Mouse (Mus musculus) hindbrain, embryonic 14.5 days (tissue): ENCODE measurements at regions not wholly inside any gene's neighbourhood (a gene's known extent, or its start where the extent isn't known, plus 50 kb on each side); places are given as distances from the start of the nearest gene placed in this dataset.

Source experiments
- ATAC-seq: fragments of 200-750 bp; cut with Nextera tagmentation; 2 replicates; pipeline ENCODE4 v1.8.0; 2017; ENCODE audit warnings: moderate number of reproducible peaks, mild to moderate bottlenecking, moderate TSS enrichment, moderate library complexity; ENCODE audit not compliant: low FRiP score
- DNase-seq: peaks from one replicate; pipeline ENCODE4 v3.0.0-alpha.2; 2015; ENCODE audit warnings: low spot score
- H3K27ac ChIP-seq: fragments of 300-500 bp; sonication (generic); 2 replicates; pipeline ENCODE4 v1.5.1; 2014; ENCODE audit warnings: mild to moderate bottlenecking, moderate library complexity
- H3K27me3 ChIP-seq: fragments of 300-500 bp; sonication (generic); 2 replicates; pipeline ENCODE4 v1.6.1; 2014; ENCODE audit warnings: mild to moderate bottlenecking, low read length, mixed read lengths; ENCODE audit not compliant: control insufficient read depth, insufficient read depth
- H3K36me3 ChIP-seq: fragments of 300-500 bp; sonication (generic); replicated peaks from 2 replicates; pipeline ENCODE4 v1.6.1; 2014; ENCODE audit not compliant: control insufficient read depth, insufficient read depth
- H3K4me1 ChIP-seq: fragments of 300-500 bp; sonication (generic); replicated peaks from 2 replicates; pipeline ENCODE4 v1.6.1; 2014; ENCODE audit warnings: antibody characterized with exemption, low read length, mixed read lengths; ENCODE audit not compliant: control insufficient read depth, insufficient read depth
- H3K4me2 ChIP-seq: fragments of 300-500 bp; sonication (generic); replicated peaks from 2 replicates; pipeline ENCODE4 v1.6.1; 2014; ENCODE audit warnings: mild to moderate bottlenecking, moderate library complexity
- H3K4me3 ChIP-seq: fragments of 300-500 bp; sonication (generic); replicated peaks from 2 replicates; pipeline ENCODE4 v1.5.1; 2014; ENCODE audit warnings: mild to moderate bottlenecking, low read length
- H3K9ac ChIP-seq: fragments of 300-500 bp; sonication (generic); 2 replicates; pipeline ENCODE4 v1.6.1; 2014
- H3K9me3 ChIP-seq: fragments of 300-500 bp; sonication (generic); 2 replicates; pipeline ENCODE4 v1.6.1; 2016; ENCODE audit warnings: low read length; ENCODE audit not compliant: control insufficient read depth
- WGBS: fragments of 180-500 bp; shearing (Covaris S2); extraction: QIAGEN DNeasy Blood & Tissue Kit; methylation state at CpG from one replicate; pipeline ENCODE4 v1.1.7; 2014; 5-methylcytosine and 5-hydroxymethylcytosine counted together

GRCm38 (mm10) chr16:93533205-93533604 lies 70.7 kb downstream of the Setd4 start:
- Histone ChIP-seq H3K27me3 (no peaks in the 10 kb centered on the region), H3K27ac (no peak overlapping the region), H3K36me3 (no peaks in the 10 kb centered on the region), H3K9me3 (no peaks in the 10 kb centered on the region), H3K4me1 (no peaks in the 10 kb centered on the region), H3K9ac (no peak overlapping the region), H3K4me3 (no peak overlapping the region), H3K4me2 (no peak overlapping the region)
- 22% methylated on average over 4 of the region's 4 CpGs for WGBS
- no peak for DNase-seq
- no peak for ATAC-seq

GRCm38 (mm10) chr16:93531937-93532336 lies 71.9 kb downstream of the Setd4 start:
- Histone ChIP-seq H3K4me1 (no peaks in the 10 kb centered on the region), H3K27me3 (no peaks in the 10 kb centered on the region), H3K4me3 (no peak overlapping the region), H3K9me3 (no peaks in the 10 kb centered on the region), H3K36me3 (no peaks in the 10 kb centered on the region), H3K9ac (no peak overlapping the region), H3K27ac (no peak overlapping the region), H3K4me2 (no peak overlapping the region)
- DNase-seq: no peak
- WGBS: 79% methylated on average over 8 of the region's 8 CpGs
- no peak for ATAC-seq

- no peaks in the 10 kb centered on the region for H3K9me3 ChIP-seq
- no peaks in the 10 kb centered on the region for H3K27me3 ChIP-seq
- no peak overlapping the region for H3K4me3 ChIP-seq
- no peak overlapping the region for H3K9ac ChIP-seq
- DNase-seq: no peak
- 77% methylated on average over 2 of the region's 2 CpGs for WGBS
- H3K4me2 ChIP-seq: no peak overlapping the region
- no peak overlapping the region for H3K27ac ChIP-seq
- no peaks in the 10 kb centered on the region for H3K36me3 ChIP-seq
- no peak for ATAC-seq
- no peaks in the 10 kb centered on the region for H3K4me1 ChIP-seq
Observed at GRCm38 (mm10) chr16:93522485-93522884, 81.4 kb downstream of the Setd4 start.

GRCm38 (mm10) chr16:93520481-93520880 lies 83.4 kb downstream of the Setd4 start:
- Histone ChIP-seq H3K4me2 (no peak overlapping the region), H3K36me3 (no peaks in the 10 kb centered on the region), H3K27me3 (no peaks in the 10 kb centered on the region), H3K4me1 (no peaks in the 10 kb centered on the region), H3K4me3 (no peak overlapping the region), H3K27ac (no peak overlapping the region), H3K9me3 (no peaks in the 10 kb centered on the region), H3K9ac (no peak overlapping the region)
- 84% methylated on average over 3 of the region's 3 CpGs for WGBS
- DNase-seq (no peak), ATAC-seq (no peak)

- no peaks in the 10 kb centered on the region for H3K36me3 ChIP-seq
- DNase-seq (no peak), ATAC-seq (no peak)
- no peaks in the 10 kb centered on the region for H3K4me1 ChIP-seq
- no peak overlapping the region for H3K9ac ChIP-seq
- H3K4me3 ChIP-seq: no peak overlapping the region
- no peaks in the 10 kb centered on the region for H3K27me3 ChIP-seq
- 91% methylated on average over 1 of the region's 1 CpGs for WGBS
- H3K9me3 ChIP-seq: no peaks in the 10 kb centered on the region
- H3K4me2 ChIP-seq: no peak overlapping the region
- H3K27ac ChIP-seq: no peak overlapping the region
Observed at GRCm38 (mm10) chr16:93518620-93519019, 85.2 kb downstream of the Setd4 start.

GRCm38 (mm10) chr16:93516793-93517192 lies 87.1 kb downstream of the Setd4 start:
- Histone ChIP-seq H3K4me3 (no peak overlapping the region), H3K36me3 (no peaks in the 10 kb centered on the region), H3K4me1 (no peaks in the 10 kb centered on the region), H3K27me3 (no peaks in the 10 kb centered on the region), H3K4me2 (no peak overlapping the region), H3K9ac (no peak overlapping the region), H3K9me3 (no peaks in the 10 kb centered on the region), H3K27ac (no peak overlapping the region)
- DNase-seq (no peak), ATAC-seq (no peak)
- WGBS: 88% methylated on average over 5 of the region's 5 CpGs

- Histone ChIP-seq H3K9ac (no peak overlapping the region), H3K27me3 (no peaks in the 10 kb centered on the region), H3K4me3 (no peak overlapping the region), H3K4me2 (no peak overlapping the region), H3K27ac (no peak overlapping the region), H3K36me3 (no peaks in the 10 kb centered on the region), H3K9me3 (no peaks in the 10 kb centered on the region), H3K4me1 (no peaks in the 10 kb centered on the region)
- DNase-seq (no peak), ATAC-seq (no peak)
- WGBS: 47% methylated on average over 5 of the region's 5 CpGs
Observed at GRCm38 (mm10) chr16:93515456-93515941, 88.4 kb downstream of the Setd4 start.

GRCm38 (mm10) chr16:93513616-93514041 lies 90.2 kb downstream of the Setd4 start:
- Histone ChIP-seq H3K4me2 (no peak overlapping the region), H3K9me3 (no peaks in the 10 kb centered on the region), H3K4me1 (no peaks in the 10 kb centered on the region), H3K36me3 (no peaks in the 10 kb centered on the region), H3K4me3 (no peak overlapping the region), H3K27ac (no peak overlapping the region), H3K27me3 (no peaks in the 10 kb centered on the region), H3K9ac (no peak overlapping the region)
- ATAC-seq (no peak), DNase-seq (no peak)
- WGBS: 95% methylated on average over 5 of the region's 5 CpGs

GRCm38 (mm10) chr16:93511988-93512387 lies 91.9 kb downstream of the Setd4 start:
- Histone ChIP-seq H3K4me2 (no peak overlapping the region), H3K9me3 (peaks cover 11% of the 10 kb centered on the region), H3K36me3 (no peaks in the 10 kb centered on the region), H3K4me3 (no peak overlapping the region), H3K27ac (no peak overlapping the region), H3K9ac (no peak overlapping the region), H3K27me3 (no peaks in the 10 kb centered on the region), H3K4me1 (no peaks in the 10 kb centered on the region)
- ATAC-seq (no peak), DNase-seq (no peak)
- WGBS: 84% methylated on average over 4 of the region's 4 CpGs

GRCm38 (mm10) chr16:93511517-93511916 lies 92.3 kb downstream of the Setd4 start:
- ATAC-seq (no peak), DNase-seq (no peak)
- Histone ChIP-seq H3K36me3 (no peaks in the 10 kb centered on the region), H3K4me1 (no peaks in the 10 kb centered on the region), H3K27ac (no peak overlapping the region), H3K27me3 (no peaks in the 10 kb centered on the region), H3K9me3 (peaks cover 13% of the 10 kb centered on the region), H3K4me3 (no peak overlapping the region), H3K9ac (no peak overlapping the region), H3K4me2 (no peak overlapping the region)
- 2% methylated on average over 2 of the region's 2 CpGs for WGBS
